Mouse (Mus musculus) MN1 (cell line): Measurements from ENCODE around the gene Eif4a3.
A peak's percentile ranks its signal among the peaks of the same experiment; 100 is the strongest.

Experiments
- DNase-seq: peaks from one replicate; pipeline ENCODE4 v3.0.0-alpha.2; 2016; ENCODE audit warnings: low spot score

Eif4a3 gene

GRCm38 (mm10) chr11:119299391-119300245 lies at the start of gene Eif4a3:
Eif4a3 (minus strand) TSS chr11:119300089.
- DNase-seq: peak; percentile 98

- no peak for DNase-seq
Observed at GRCm38 (mm10) chr11:119347125-119347524, 47.2 kb upstream of the Eif4a3 start.

DNA sequence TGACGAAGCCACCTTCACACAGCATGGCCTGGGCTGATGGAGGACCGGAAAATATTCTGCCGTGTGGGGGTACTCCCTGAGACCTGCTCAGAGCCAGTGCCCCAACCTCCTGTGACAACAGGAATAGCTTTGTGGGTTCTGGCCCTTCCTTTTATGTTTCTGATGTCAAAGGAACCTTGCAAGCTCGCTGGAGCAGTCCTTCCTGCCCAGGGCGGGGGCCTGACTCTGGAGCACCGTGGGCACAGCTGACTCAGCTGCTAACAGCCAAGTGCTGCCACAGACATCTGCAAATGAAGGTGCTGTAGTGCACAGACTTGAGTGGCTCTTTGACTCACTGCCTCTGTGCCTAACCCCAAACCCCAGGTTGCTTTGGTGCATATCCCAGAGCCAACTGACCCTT lies 45.0 kb upstream of the Eif4a3 start:
- no peak for DNase-seq

DNA sequence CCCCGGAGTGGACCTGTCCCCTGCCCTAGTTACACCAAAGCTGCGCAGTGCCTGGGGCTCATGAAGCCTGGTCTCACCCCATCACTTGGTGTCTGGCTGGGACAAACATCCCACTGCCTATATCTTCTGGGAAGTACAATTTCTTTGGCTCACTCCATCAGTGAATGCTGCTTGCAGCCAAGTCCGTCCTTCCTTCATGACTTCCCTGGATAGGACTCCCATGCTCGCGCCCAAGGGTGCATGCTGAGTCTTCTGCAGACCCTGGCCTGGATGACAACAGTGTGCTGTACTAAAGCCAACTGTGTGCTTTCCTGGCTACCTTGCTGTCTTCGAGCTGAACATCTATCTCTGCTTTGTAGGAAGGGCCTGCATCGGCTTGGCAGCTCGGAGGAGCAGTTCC lies 44.3 kb upstream of the Eif4a3 start:
- no peak for DNase-seq

DNA sequence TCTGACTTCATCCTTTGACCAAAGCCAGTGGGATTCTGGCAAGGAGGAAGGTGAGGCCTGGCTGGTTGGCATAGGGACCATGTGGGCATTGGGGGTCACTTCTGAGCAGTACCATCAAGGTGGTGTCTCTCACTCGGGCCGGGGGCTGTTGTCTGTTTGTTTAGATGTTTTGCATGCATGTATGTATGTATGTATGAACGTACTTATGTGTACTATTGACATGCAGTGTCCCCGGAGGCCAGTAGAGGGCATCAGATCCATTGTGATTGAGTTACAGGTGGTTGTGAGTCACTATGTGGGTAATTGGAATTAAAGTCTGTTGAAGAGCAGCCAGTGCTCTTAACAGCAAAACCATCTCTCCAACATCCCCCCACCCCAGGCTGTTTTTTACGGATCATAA lies 39.7 kb upstream of the Eif4a3 start:
- DNase-seq: peak; percentile 94

DNA sequence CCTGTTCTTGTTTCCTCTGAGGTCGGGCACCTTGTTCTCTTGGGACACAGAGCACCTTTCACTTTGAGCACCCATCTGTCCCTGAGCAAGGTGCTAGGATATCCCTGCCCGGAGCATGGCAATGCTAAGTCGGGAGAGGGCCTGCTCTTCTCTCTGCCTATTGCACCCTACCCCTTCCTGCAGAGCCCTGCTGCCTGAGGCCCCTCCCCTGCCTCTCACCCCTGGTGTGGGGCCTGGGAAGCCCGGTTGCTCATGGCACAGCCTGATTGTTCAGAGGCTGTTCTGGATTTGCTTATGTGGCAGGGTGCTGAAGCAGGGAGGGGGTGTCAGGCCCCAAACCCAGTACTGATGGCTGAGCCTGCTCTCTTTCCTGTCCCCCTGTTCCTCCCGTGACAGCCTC lies 39.3 kb upstream of the Eif4a3 start:
- DNase-seq: peak; percentile 83

- DNase-seq: peak; percentile 77
Observed at GRCm38 (mm10) chr11:119338271-119339059, 38.6 kb upstream of the Eif4a3 start.

GRCm38 (mm10) chr11:119331970-119332369 lies 32.1 kb upstream of the Eif4a3 start:
- DNase-seq: peak; percentile 31

- DNase-seq: no peak
Observed at GRCm38 (mm10) chr11:119330592-119330991, 30.7 kb upstream of the Eif4a3 start.

GRCm38 (mm10) chr11:119325068-119325467 lies 25.2 kb upstream of the Eif4a3 start:
- DNase-seq: no peak

GRCm38 (mm10) chr11:119322521-119322920 lies 22.6 kb upstream of the Eif4a3 start:
- DNase-seq: no peak

GRCm38 (mm10) chr11:119316720-119317119 lies 16.8 kb upstream of the Eif4a3 start:
- no peak for DNase-seq

- no peak for DNase-seq
Observed at GRCm38 (mm10) chr11:119314252-119314936, 14.5 kb upstream of the Eif4a3 start.

DNA sequence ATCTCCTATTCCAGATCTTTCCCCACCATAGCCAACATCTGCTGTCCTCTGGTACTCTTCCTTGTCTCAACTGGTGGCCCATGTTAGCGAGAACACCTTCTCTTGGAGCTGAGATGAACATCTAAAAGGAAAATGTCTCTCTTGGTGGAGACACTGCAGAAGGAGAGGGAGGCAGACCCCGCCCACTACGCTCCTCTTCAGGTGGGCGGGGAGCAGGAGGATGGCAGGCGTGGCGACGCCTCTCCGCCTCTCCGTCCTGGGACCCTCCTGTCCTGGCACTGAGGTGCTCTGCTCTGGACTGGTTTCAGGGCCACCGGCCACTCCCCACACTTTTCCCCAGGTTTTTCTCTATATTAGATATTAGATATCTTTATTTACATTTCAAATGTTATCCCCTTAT lies 10.7 kb upstream of the Eif4a3 start:
- no peak for DNase-seq

DNA sequence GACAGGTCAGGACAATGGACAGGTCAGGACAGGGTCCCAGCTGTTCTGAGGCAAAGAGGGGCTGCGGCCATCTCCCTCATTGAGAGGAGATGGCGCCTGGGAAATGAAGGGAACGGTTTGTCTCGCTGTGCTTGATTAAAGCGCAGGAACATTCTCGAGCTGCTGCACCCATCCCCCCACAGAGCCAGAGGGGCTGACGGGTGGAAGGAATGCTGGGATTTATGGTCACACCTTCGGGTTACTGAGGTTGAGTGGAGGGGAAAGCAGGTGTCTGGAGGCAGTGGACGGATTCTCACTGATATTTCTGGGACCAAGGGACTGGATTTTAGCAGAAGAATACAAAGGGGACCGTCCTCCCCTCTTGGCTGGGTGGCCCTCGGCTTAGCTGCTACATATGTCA lies 8.0 kb upstream of the Eif4a3 start:
- DNase-seq: no peak

DNA sequence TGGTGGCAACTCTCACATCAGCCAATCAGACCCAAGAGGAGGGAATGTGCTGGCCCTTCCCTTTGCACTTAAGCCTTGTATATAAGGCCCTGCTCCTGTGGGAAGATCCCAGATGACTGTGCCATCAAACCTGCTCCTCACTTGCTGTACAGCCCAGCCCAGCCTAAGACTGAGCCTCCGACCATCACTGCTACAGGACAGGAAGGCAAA lies 7.7 kb upstream of the Eif4a3 start, which contains the start of gene Card14:
Card14 (plus strand) TSS at position 111 of the 210 bp plus-strand sequence.
- no peak for DNase-seq

- DNase-seq: peak; percentile 26
Observed at GRCm38 (mm10) chr11:119306762-119307657, 7.1 kb upstream of the Eif4a3 start.

- peak; percentile 71 for DNase-seq
Observed at GRCm38 (mm10) chr11:119304904-119305712, 5.2 kb upstream of the Eif4a3 start.

DNA sequence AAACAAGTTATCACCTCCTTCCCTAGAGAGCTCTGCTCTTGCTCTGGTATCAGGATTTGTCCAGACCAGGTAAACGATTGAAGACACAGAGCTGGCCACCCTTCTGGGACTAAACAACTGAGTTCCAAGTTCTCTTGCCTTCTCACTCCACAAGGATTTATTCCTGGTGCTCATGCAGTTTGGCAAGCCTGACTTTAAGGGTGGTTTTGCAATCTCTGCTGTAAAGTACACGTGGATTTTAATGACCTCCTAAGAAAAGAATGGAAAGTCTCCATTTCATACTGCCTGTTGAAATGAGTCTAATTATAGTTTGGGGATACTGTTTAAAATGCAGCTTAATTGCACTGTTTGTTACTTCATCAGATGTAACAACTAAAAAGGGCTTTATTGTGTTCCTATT lies 1.1 kb upstream of the Eif4a3 start:
- DNase-seq: no peak

- peak; percentile 51 for DNase-seq
Observed at GRCm38 (mm10) chr11:119300246-119300935, 502 bp upstream of the Eif4a3 start.
